Mouse (Mus musculus): ENCODE measurements at regions not wholly inside any gene's neighbourhood (a gene's known extent, or its start where the extent isn't known, plus 50 kb on each side); places are given as distances from the start of the nearest gene placed in this dataset.

- TF ChIP-seq CTCF (IDR thresholded peaks at IDR 0.05; ENCODE audit: low read depth, low read length) = no peak
- TF ChIP-seq POLR2A (IDR thresholded peaks at IDR 0.05; ENCODE audit: extremely low read depth, insufficient read depth, low read length) = no peak
Measured at GRCm38 (mm10) chr4:80629251-80629650, 204.7 kb upstream of the Tyrp1 start.
